Mouse (Mus musculus) G1E (cell line): Measurements from ENCODE around the gene Pitpnm3.

Experiments used
- CTCF ChIP-seq: IDR thresholded peaks from 2 replicates; pipeline ENCODE4 v1.5.1; 2012; ENCODE audit warnings: low read depth, low read length, inconsistent platforms, mixed read lengths
- GATA1 ChIP-seq: IDR thresholded peaks from 2 replicates; pipeline ENCODE4 v1.6.1; 2012; ENCODE audit warnings: borderline replicate concordance, low read length, inconsistent platforms, mixed read lengths

GRCm38 (mm10) chr11:72125781-72126180 lies 9.8 kb downstream of the Pitpnm3 start:
- TF ChIP-seq CTCF (no peak), GATA1 (no peak)
